Mouse (Mus musculus): ENCODE measurements at regions not wholly inside any gene's neighbourhood (a gene's known extent, or its start where the extent isn't known, plus 50 kb on each side); places are given as distances from the start of the nearest gene placed in this dataset.

- no peak for DNase-seq (ENCODE audit: low read depth)
Observed at GRCm38 (mm10) chr8:26689479-26690177, 287.5 kb upstream of the Zfp703 start.

- peak; percentile 66 for DNase-seq (ENCODE audit: low read depth)
Observed at GRCm38 (mm10) chr8:26690178-26690735, 286.9 kb upstream of the Zfp703 start.

- no peak for DNase-seq (ENCODE audit: low read depth)
Observed at GRCm38 (mm10) chr8:26697579-26698084, 279.5 kb upstream of the Zfp703 start.

GRCm38 (mm10) chr8:26698580-26698979 is 278.5 kb upstream of the Zfp703 start:
- DNase-seq (ENCODE audit: low read depth) = no peak

- DNase-seq (ENCODE audit: low read depth) = no peak
Observed at GRCm38 (mm10) chr8:26706048-26706767, 270.9 kb upstream of the Zfp703 start.

GRCm38 (mm10) chr8:26706768-26707156 is 270.4 kb upstream of the Zfp703 start:
- DNase-seq (ENCODE audit: low read depth) = no peak

GRCm38 (mm10) chr8:26713836-26714235 is 263.3 kb upstream of the Zfp703 start:
- DNase-seq (ENCODE audit: low read depth) = no peak

GRCm38 (mm10) chr8:26714714-26715113 is 262.4 kb upstream of the Zfp703 start:
- no peak for DNase-seq (ENCODE audit: low read depth)

- no peak for DNase-seq (ENCODE audit: low read depth)
Observed at GRCm38 (mm10) chr8:26718409-26719355, 258.4 kb upstream of the Zfp703 start.

- DNase-seq (ENCODE audit: low read depth) = peak; percentile 35
Observed at GRCm38 (mm10) chr8:26722766-26723165, 254.4 kb upstream of the Zfp703 start.

GRCm38 (mm10) chr8:26724628-26725027 is 252.5 kb upstream of the Zfp703 start:
- DNase-seq (ENCODE audit: low read depth) = no peak

- no peak for DNase-seq (ENCODE audit: low read depth)
Observed at GRCm38 (mm10) chr8:26725521-26725920, 251.6 kb upstream of the Zfp703 start.

- DNase-seq (ENCODE audit: low read depth) = no peak
Observed at GRCm38 (mm10) chr8:26729351-26729750, 247.8 kb upstream of the Zfp703 start.

- no peak for DNase-seq (ENCODE audit: low read depth)
Observed at GRCm38 (mm10) chr8:26731111-26731510, 246.0 kb upstream of the Zfp703 start.

- no peak for DNase-seq (ENCODE audit: low read depth)
Observed at GRCm38 (mm10) chr8:26744424-26744823, 232.7 kb upstream of the Zfp703 start.

GRCm38 (mm10) chr8:26746811-26747210 is 230.3 kb upstream of the Zfp703 start:
- no peak for DNase-seq (ENCODE audit: low read depth)

- peak; percentile 96 for DNase-seq (ENCODE audit: low read depth)
Observed at GRCm38 (mm10) chr8:26747241-26747972, 229.7 kb upstream of the Zfp703 start.

GRCm38 (mm10) chr8:26748161-26748971 is 228.8 kb upstream of the Zfp703 start:
- peak; percentile 94 for DNase-seq (ENCODE audit: low read depth)

GRCm38 (mm10) chr8:26748972-26749291 is 228.2 kb upstream of the Zfp703 start:
- DNase-seq (ENCODE audit: low read depth) = peak; percentile 56

GRCm38 (mm10) chr8:26750120-26750519 is 227.0 kb upstream of the Zfp703 start:
- no peak for DNase-seq (ENCODE audit: low read depth)

Measured in fibroblast of lung, adult 2 months (primary cell).